Mouse (Mus musculus): ENCODE results near the gene Rarg.

- TF ChIP-seq CHD2 (IDR thresholded peaks at IDR 0.05; ENCODE audit: low read depth, low read length) (no peak), ZC3H11A (IDR thresholded peaks at IDR 0.05; ENCODE audit: borderline replicate concordance, low read depth, low read length) (no peak)
Observed at GRCm38 (mm10) chr15:102263037-102263436, 5.7 kb upstream of the Rarg start.

All from ES-E14 (cell line).